Mouse (Mus musculus) cerebellum, postnatal 10 days (tissue): ENCODE data around the gene Arhgef25.
"Not testable (repeated sequence)": the region's sequence is repeated elsewhere in the genome, so short reads cannot be mapped to it uniquely, and the experiment has no call there.

Experiments used
- DNase-seq, 2 experiments: peaks; one replicate each; pipeline ENCODE4 v3.0.0; 2021; ENCODE audit warnings: mixed read lengths in 2 of 2

The Arhgef25 gene

DNA sequence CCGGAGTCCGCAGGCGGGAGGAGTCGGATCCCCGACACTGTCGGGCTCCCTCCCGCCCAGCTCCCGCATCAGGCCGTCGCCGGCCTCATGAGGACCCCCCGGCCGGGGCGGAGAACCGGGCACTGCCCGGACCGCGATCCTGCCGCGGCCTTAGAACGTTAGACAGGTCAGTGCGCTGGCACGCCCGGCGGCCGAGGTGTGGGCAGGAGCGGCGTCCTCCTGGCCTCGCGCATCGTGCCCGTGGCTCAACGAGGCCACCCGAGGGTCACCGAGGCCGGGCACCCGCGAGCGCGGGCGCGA lies 24.6 kb downstream of the Arhgef25 start:
- DNase-seq = peak; percentile 72 to 76

DNA sequence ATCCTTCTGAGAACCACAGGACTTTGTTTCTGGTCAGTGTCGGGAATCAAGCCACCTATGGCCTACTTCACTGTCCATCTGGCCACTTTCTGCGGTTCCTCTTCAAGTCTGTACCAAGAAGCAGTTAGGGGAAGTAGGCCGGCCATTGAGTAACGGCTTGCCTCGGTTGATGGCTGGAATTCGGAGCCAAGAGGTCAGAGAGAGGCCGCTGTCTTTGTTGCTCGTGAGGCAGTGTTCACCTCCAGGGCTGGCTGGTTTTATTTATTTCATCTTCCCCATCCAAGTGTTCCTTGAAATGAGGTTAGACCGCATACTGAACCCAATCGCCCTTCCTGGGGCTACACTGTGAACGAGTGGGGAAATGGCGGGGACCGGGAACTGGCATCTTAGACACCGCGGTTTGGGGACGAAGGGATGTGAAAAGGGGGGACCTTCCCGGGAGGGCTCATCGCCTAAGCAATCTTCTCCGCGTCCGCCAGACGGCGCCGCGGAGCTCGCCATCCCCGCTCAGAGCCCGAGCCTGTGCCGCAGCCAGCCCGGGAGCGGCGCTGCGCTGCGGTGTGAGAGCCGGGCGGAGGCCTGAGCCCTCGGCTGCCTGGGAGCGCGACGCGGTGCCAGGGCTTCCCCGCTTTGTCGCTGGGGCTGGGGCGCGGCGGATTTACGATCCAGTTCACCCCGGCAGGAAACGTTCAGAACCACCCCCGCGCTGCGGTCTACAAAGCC lies 25.1 kb downstream of the Arhgef25 start, which contains the start of gene B4galnt1:
Gene B4galnt1, plus strand, starts transcription at position 595 of the 723 bp plus-strand sequence.
- DNase-seq = peak; percentile 89 to 90

DNA sequence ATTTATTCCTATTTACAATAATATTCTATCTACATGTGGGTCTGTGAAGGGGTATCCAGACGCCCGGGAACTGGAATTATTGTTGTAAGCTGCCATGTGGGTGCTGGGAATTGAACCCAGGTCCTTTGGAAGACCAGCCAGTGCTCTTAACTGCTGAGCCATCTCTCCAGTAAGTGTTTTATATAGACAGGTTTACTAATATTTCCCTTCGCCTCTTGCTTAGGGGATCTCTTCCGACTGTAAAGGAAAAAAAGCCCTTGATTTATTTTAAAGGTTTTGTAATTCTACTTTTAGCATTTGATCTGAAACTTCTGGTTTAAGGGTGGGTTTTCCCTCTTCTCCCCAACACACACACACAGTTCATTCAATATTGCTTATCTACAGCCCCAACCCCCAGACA lies 25.7 kb downstream of the Arhgef25 start:
- DNase-seq = no peak

DNA sequence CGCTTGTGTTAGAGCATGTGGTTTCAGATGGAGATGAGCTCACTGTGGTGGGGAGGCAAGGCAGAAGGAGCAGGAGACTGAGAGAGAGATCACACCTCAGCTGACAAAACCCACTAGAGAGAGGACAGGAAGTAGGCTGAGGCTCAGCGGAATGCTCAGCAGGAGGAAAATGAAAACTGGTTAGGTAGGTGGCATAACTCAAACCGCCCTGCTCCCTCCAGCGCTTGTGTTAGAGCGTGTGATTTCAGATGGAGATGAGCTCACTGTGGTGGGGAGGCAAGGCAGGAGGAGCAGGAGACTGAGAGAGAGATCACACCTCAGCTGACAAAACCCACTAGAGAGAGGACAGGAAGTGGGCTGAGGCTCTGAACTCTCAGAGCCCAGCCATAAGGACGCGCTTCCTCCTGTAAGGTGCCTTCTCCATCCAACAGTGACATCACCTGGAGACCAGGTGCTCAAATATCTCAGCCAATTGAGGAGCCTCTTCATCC lies 27.1 kb downstream of the Arhgef25 start:
- DNase-seq = not testable (repeated sequence)

DNA sequence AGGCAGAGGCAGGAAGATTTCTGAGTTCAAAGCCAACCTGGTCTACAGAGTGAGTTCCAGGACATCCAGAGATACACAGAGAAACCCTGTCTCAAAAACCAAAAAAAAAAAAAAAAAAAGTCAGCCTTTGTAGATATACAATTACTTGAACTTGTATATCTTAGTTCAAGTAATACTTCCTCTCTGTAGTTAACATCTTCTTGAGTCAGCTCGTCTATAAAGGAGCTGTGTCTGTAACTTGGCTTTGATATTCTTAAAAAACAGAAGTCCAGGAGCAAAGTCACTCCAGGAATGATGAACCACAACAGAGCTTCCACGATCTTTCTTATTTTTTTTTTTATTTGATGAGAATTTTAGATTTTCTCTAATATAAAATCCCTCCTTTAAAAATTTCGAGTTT lies 29.2 kb downstream of the Arhgef25 start:
- DNase-seq = no peak

DNA sequence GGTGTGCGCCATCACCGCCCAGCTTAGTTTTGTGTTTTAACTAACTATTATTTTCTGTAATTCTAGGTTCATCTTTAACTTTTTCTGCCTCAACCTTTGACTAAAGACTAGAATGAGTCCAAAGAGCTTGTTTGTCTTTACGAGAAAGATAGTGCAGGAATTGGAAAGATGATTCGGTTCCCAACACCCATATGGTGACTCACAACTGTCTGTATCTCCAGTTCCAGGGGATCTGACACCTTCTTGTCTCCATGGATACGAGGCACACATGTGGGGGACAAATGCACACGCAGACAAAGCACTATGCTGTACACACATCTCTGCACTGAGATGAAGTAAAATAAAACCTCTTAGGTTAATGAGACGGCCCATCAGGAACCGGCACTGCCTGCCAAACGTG lies 29.8 kb downstream of the Arhgef25 start:
- no peak for DNase-seq

DNA sequence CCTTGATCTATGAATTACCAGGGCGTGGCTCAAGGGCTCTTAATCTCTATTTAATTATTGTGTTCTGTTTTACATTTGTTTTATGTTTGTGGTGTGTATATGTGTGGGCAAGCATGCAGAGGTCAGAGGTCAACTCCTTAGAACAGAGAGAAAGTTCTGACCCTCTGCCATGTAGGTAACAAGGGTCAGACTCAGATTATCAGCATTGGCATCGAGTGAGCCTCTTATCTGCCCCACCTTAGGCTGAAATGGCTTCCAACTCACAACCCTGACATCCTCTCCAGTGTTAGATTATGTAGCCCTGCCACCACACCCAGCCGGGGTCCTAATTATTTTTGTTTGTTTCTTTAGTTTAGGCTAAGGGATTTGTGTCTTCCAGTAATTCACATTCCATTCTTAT lies 31.4 kb downstream of the Arhgef25 start:
- no peak for DNase-seq

DNA sequence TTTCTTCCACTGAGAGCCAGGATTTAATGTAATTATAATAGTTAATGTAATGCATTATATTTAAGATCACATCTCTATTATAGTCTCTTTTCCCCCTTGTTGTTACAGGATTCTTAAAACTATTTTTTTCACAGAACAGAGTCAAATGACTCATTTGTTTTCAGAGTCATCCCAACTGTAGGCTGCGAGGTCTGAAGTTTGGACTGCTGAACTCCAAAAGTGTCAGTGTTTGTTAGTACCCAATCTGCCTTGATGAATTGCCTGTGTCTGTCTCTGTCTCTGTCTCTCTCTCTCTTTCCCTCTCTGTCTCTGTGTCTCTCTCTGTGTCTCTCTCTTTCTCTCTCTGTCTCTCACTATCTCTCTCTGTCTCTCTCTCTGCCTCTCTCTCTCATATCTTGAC lies 33.4 kb downstream of the Arhgef25 start:
- DNase-seq = no peak

DNA sequence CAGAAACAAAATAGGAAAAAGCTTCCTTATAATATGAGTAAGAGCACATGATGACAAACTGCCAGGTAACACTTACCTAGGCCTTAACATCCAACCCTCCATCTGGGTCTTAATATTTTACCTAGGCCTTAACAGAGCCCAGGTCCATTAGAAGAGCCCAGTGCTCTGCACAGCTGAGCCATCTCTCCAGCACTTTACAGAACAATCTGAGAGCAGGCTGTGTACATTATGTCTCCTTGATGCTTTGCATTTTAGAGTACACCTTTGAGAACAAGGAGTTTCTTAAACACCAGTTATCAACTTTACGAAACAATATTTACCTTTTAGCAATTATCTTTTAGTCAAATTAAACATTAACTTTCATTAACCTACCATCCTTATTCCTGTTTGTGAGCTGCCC lies 33.8 kb downstream of the Arhgef25 start:
- no peak for DNase-seq

DNA sequence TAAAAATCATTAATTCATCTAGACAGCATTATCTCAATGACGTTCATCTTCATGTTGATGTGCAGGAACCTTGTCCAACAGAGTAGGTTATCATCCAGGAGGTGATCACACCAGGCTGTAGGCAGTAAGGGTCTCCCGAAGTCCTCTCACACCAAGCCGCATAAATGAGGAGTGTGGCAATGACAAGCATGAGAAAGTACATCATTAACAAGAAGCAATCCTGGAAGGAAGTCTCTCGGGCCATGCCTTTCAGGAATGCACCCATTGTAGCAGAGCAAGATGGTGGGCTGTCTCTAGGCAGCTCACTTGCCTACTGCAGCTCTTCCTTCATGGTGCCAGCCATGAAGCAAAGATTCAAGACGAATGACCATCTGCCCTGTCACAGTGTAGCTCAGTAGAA lies 35.2 kb downstream of the Arhgef25 start:
- DNase-seq = no peak

DNA sequence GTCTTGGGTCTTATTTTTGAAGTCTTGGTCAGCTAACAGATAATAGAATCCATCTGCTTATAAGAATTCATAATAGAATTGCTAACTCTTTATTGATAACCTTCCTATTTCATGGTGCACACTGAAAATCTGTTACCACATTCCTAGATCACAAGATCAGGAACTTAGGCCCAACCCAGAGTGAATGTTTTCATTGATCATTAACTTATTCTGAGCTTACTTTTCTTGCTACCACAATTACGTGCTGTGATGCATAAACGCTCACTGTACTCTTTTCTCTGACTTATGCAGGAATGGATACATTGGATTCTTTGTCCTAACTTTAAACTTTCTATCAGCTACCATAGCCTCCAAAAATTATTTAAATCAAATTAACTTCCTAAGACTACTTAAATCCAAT lies 35.6 kb downstream of the Arhgef25 start:
- no peak for DNase-seq

DNA sequence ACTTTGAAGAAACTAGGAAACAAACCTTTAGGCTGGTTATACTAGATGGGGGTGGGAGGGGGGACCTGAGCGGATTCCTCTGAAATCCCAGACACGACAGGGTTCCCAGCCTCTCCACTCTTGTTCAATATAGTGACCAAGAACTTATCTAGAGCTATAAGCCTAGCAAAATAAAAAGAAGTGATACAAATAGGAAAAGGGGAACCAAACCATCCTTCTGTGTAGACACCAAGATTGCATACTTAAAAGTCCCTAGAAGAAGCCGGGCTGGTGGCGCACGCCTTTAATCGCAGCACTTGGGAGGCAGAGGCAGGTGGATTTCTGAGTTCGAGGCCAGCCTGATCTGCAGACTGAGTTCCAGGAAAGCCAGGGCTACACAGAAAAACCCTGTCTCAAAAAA lies 36.6 kb downstream of the Arhgef25 start:
- no peak for DNase-seq

DNA sequence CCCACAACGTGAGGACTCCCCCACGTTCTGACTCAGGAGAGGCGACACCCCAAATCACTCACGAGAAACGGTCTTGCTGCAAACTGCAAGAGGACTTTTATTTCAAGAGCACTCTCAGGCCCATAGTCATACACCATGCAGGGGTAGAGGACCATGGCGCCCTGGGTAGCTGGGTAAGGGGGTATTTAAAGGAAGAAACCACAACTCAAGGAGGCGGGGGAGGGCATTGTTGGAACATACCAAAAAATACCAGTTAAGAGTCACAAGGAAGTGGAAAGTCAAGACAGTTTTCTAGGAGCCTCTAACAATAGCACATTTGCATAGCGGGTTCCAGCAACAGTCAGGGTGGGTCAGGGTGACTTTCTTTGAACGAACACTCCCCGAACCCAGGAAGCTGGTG lies 37.3 kb downstream of the Arhgef25 start:
- not testable (repeated sequence) for DNase-seq

DNA sequence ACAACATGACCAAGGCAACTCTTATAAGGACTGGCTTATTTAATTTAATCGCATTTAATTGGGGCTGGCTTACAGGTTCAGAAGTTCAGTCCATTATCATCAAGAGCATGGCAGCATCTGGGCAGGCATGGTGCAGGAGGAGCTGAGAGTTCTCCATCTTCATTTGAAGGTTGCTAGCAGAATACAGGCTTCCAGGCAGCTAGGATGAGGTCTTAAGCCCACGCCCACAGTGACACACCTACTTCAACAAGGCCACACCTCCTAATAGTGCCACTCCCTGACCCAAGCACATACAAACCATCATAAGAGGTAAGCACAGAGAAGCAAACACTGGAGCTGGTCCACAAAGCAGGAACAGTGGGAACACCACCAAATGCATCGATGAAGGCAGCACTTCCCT lies 38.6 kb downstream of the Arhgef25 start:
- DNase-seq = not testable (repeated sequence)

DNA sequence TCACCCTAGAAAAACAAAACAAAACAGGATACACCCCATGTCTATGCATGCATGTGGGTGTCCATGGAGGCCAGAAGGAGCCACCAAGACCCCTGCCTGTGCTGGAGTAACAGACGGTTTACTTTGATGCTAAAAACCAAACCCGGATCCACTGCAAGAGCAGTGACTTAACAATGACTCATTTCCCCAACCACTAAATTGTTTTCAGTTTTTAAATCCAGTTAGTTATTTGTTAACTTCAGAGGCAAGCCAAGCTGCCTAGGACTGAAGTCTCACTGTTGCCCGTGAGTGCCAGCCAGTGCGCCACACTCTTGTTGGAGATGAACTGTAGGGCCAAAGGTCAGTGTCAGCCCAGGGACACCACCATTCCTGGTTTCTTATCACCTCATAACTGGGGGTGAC lies 39.4 kb downstream of the Arhgef25 start:
- no peak for DNase-seq

DNA sequence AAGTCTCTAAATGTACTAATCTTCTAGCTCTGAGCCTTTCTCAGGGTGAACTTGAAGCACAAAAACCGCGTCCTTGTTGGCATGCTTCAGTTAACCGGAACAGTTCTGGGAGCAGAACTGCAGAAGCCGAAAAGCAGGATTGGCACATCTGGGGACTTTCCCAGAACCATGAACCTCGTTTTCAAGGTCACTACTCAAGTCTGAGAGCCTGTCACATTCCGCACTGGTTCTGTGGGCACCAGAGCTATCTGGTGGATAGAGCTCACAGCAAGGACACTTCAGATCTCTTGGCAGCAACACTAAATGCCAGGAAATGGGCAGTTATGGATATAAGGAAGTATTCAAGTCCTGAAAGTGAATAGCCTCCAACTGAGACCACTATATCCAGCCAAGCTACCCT lies 42.7 kb downstream of the Arhgef25 start:
- DNase-seq = no peak

DNA sequence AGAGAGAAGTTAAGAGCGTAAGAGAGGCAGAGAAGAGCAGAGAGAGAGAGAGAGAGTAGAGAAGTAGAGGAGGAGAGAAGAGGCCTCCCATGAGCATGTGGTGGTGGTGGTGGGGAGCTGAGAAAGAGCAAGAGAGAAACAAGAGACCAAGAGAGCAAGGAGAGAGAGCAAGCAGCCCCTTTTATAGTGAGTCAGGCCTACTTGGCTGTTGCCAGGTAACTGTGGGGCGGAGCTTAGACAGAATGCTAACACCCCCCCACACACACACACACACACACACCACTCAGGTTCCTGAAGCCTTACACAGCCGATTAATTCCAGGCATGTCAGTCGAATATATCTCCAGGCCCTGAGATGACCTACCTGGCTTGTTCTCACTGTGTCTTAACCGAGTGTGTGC lies 44.6 kb downstream of the Arhgef25 start:
- DNase-seq = no peak

DNA sequence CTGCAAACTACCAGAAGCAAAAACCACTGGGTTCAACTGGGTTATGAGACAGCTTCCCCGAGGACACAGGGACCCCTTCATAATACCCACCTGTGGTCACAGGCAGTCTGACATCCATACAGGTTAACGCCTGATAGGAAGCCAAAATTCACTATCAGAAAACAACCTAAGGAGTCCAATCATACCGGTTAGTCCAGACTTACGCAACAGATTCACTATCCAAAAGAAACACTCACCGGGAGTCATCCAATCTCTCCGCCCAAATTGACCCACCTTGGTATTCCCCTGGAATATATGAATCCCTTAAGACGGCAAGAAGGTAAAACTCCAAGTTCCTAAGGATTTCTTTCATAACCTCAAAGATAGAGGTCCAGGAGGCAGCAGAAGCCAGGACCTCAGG lies 45.3 kb downstream of the Arhgef25 start:
- DNase-seq = no peak

DNA sequence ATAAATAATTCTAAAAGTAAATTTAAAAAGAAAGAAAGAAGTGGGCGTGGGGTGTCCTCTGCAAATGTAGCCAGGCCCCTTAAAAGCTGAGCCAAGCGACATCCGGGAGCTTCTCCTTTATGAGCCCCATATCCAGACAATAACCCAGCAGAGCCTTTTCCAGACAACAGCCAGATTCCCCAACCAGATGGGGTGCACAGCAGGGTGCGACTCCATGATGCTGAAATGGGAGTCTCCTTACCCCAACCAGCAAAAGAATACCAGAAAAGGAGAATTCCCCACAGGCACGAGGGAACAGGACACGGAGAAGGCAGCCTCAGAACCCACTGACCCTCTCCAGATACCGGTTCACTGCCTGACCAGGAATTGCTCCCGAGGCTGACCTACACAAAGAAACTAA lies 46.7 kb downstream of the Arhgef25 start:
- peak in 1 of 2 experiments; percentile 56 for DNase-seq

DNA sequence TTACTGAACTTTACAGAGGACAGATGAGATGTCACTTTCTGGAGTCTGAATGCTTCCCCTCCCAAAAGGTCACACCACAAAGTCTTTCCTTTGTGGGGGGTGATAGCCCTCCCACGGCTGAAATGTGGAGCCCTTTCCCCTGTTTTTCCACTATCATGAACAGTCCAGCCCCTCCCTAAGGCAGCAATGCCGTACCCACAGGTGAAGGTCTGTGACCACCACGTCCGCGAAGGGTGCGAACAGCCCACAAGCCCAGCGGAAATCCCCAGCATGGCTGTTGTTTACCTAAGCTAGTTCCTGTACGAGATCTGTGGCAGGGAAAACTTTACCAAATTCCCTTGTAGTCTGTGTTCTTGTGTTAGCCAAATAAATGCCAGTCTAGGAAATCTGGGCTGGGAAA lies 48.4 kb downstream of the Arhgef25 start:
- DNase-seq = no peak

DNA sequence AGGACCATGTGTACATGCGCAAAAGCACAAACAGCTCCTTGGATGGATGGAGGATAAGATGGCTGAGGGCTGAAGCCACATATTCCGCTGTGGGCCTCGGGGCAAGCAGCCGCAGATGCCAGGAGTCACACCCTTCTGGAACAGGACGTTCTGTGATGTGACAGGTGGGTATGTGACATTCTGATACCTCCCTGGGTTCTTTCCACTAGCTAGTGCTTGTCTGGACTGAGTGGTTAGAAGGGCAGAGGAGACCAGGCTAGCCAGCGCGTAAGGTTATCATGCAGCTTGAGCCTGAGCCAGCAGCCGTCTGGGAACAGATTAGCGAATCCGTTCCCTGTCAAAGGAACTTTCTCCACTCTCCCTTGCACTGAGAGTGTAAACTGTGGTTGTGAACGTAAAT lies 48.9 kb downstream of the Arhgef25 start:
- DNase-seq = no peak

DNA sequence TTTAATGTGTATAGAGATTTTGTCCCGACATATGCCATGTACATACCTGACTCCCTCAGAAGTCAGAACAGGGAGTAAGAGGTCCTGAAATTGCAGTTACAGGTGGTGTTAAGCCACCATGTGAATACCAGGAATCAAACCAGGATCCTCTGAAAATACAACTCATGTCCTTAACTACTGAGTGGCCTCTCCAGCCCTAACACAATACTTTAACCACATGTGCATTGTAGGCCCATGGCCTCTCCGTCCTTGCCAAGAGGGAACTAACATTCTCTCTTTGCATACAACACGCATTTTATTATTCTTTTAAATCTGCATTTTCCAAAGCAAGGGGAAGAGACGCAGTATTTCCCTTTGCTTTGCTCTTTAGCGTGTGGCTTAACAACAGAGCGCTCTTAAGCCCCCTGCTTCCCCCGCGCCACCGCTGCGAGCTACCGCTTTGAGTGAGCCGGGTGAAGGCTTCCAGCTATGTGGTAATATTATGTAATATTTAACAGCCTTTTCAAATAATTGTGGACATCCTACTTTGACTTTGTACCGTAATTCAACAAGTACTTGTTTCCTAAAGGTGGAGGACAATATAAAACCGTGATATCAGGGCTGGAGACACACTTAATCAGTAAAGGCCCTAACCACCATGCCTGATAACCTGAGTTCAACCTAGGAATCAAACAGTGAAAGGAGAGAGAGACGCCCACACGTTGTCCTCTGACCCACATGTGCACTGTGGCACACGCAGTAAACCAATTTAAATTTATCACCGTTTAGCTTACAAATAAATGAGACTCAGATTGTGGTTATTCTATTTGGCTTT lies 51.3 kb downstream of the Arhgef25 start:
- DNase-seq = no peak

DNA sequence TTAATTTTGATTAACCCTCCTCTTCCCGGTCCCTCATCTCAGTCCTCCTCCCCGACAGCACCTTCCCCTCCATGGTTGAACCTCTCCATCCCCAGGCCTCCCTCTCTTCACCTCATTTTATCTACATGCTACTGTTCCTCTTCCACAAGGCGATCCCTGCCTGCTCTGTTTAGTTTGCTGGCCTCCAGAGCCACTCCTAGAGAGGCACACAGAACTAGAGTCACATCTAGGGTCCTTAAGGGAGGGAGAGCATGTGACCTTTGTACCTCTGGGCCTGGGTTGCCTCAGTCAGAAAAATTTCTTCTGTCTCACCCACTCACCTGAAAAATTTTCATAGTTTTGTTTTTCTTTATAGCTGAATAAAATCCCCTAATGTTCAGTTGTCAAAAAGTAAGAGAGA lies 52.0 kb downstream of the Arhgef25 start:
- no peak for DNase-seq

DNA sequence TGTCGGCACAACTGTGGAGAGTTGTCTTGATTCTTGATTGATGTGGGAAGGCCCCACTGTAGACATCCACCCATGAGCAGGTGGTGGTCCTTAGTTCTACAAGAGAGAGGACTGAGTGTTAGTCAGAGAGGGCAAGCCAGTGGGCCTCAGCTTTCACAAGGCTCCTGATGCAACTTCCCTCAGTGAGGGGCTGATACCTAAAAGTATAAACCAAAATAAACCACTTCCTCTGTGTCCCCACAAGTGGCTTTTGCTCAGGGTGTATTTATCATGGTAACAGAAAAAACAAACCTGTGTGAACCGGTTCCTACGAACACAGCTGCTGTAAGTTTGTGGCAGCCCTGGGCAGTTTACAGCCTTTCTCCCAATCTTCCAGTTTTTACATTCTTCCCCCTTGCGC lies 53.4 kb downstream of the Arhgef25 start:
- no peak for DNase-seq
